Mouse (Mus musculus) MEL (cell line): Measurements from ENCODE around the gene Cct6b. TPM values are rescaled to one million over a fixed set of nuclear protein-coding genes. Genes with fewer than 3 reads are reported as not detected.

ENCODE experiments used
- DNase-seq: peaks from one replicate; pipeline ENCODE4 v3.0.0; 2011; ENCODE audit warnings: low read depth, low spot score
- H3K27ac ChIP-seq: 2 replicates; pipeline ENCODE4 v1.5.1; 2012; ENCODE audit warnings: low read depth, mild to moderate bottlenecking, control low read depth, low read length, moderate library complexity; ENCODE audit not compliant: control insufficient read depth
- H3K27me3 ChIP-seq, 2 experiments: fragments of 150-350 bp in 1 of 2; sonication (generic) in 1 of 2; 2 replicates each; pipeline ENCODE4 v1.6.1; 2012; ENCODE audit warnings: low read length in 2 of 2, mild to moderate bottlenecking in 2 of 2, improper control_type of control experiment in 1 of 2, moderate library complexity in 1 of 2; ENCODE audit not compliant: insufficient read depth in 2 of 2, control insufficient read depth in 1 of 2
- H3K36me3 ChIP-seq, 2 experiments: 2 replicates each; pipeline ENCODE4 v1.6.1; 2012 to 2014; ENCODE audit warnings: low read length in 2 of 2, improper control_type of control experiment in 1 of 2, inconsistent platforms in 1 of 2, mild to moderate bottlenecking in 1 of 2; ENCODE audit not compliant: insufficient read depth in 2 of 2, control insufficient read depth in 1 of 2
- H3K4me1 ChIP-seq, 2 experiments: fragments of 150-350 bp in 1 of 2; sonication (generic) in 1 of 2; 2 replicates each; pipeline ENCODE4 v1.6.1; 2012; ENCODE audit warnings: low read length in 2 of 2, improper control_type of control experiment in 1 of 2, mild to moderate bottlenecking in 1 of 2; ENCODE audit not compliant: insufficient read depth in 2 of 2, control insufficient read depth in 1 of 2
- H3K4me3 ChIP-seq, 2 experiments: fragments of 150-350 bp in 1 of 2; sonication (generic) in 1 of 2; 2 replicates each; pipeline ENCODE4 v1.5.1; 2012; ENCODE audit warnings: low read depth in 2 of 2, low read length in 2 of 2, mild to moderate bottlenecking in 2 of 2, moderate library complexity in 2 of 2, control low read depth in 1 of 2, improper control_type of control experiment in 1 of 2; ENCODE audit not compliant: control insufficient read depth in 1 of 2, insufficient read depth in 1 of 2
- H3K79me2 ChIP-seq: 2 replicates; pipeline ENCODE4 v1.6.1; 2012; ENCODE audit warnings: mild to moderate bottlenecking, low read length, moderate library complexity; ENCODE audit not compliant: control insufficient read depth, poor library complexity, insufficient read depth
- H3K9ac ChIP-seq: 2 replicates; pipeline ENCODE4 v1.6.1; 2012; ENCODE audit warnings: low read depth, mild to moderate bottlenecking, control low read depth, low read length, moderate library complexity; ENCODE audit not compliant: control insufficient read depth, poor library complexity, severe bottlenecking
- H3K9me3 ChIP-seq: fragments of 150-350 bp; sonication (generic); replicated peaks from 2 replicates; pipeline ENCODE4 v1.6.1; 2012; ENCODE audit warnings: mild to moderate bottlenecking, low read length, improper control_type of control experiment, moderate library complexity; ENCODE audit not compliant: insufficient read depth
- CHD1 ChIP-seq: IDR thresholded peaks from 2 replicates; pipeline ENCODE4 v1.6.1; 2012; ENCODE audit warnings: low read depth, mild to moderate bottlenecking, inconsistent platforms, low read length, improper control_type of control experiment
- CHD2 ChIP-seq: IDR thresholded peaks from 2 replicates; pipeline ENCODE4 v1.6.1; 2011; ENCODE audit warnings: low read length, improper control_type of control experiment
- E2F4 ChIP-seq: IDR thresholded peaks from 2 replicates; pipeline ENCODE4 v1.6.1; 2011; ENCODE audit warnings: low read depth, low read length, improper control_type of control experiment, borderline replicate concordance
- ELF1 ChIP-seq: IDR thresholded peaks from 2 replicates; pipeline ENCODE4 v1.6.1; 2014; ENCODE audit warnings: low read depth, mild to moderate bottlenecking, inconsistent platforms, low read length, improper control_type of control experiment, moderate library complexity
- ETS1 ChIP-seq: IDR thresholded peaks from 2 replicates; pipeline ENCODE4 v1.6.1; 2012; ENCODE audit warnings: low read depth, mild to moderate bottlenecking, inconsistent platforms, low read length, improper control_type of control experiment, moderate library complexity
- HCFC1 ChIP-seq: IDR thresholded peaks from 2 replicates; pipeline ENCODE4 v1.6.1; 2012; ENCODE audit warnings: low read depth, mild to moderate bottlenecking, inconsistent platforms, low read length, improper control_type of control experiment, moderate library complexity
- JUND ChIP-seq: IDR thresholded peaks from 2 replicates; pipeline ENCODE4 v1.6.1; 2011; ENCODE audit warnings: low read depth, mild to moderate bottlenecking, improper control_type of control experiment, low read length
- KAT2A ChIP-seq: conservative IDR thresholded peaks from 2 replicates; pipeline ENCODE4 v1.6.1; 2012; ENCODE audit warnings: low read depth, low read length, improper control_type of control experiment, inconsistent platforms
- MAX ChIP-seq: IDR thresholded peaks from 2 replicates; pipeline ENCODE4 v1.6.1; 2011; ENCODE audit warnings: low read length, improper control_type of control experiment
- MAZ ChIP-seq: IDR thresholded peaks from 2 replicates; pipeline ENCODE4 v1.6.1; 2012; ENCODE audit warnings: low read depth, mild to moderate bottlenecking, inconsistent platforms, low read length, improper control_type of control experiment
- MXI1 ChIP-seq: IDR thresholded peaks from 2 replicates; pipeline ENCODE4 v1.6.1; 2011; ENCODE audit warnings: mild to moderate bottlenecking, low read depth, low read length, improper control_type of control experiment
- MYB ChIP-seq: IDR thresholded peaks from 2 replicates; pipeline ENCODE4 v1.6.1; 2011; ENCODE audit warnings: mild to moderate bottlenecking, low read depth, low read length, improper control_type of control experiment
- NRF1 ChIP-seq: IDR thresholded peaks from 2 replicates; pipeline ENCODE4 v1.6.1; 2014; ENCODE audit warnings: low read depth, mild to moderate bottlenecking, inconsistent platforms, low read length, improper control_type of control experiment, moderate library complexity; ENCODE audit not compliant: poor library complexity, insufficient read depth, severe bottlenecking
- POLR2AphosphoS2 ChIP-seq: IDR thresholded peaks from 2 replicates; pipeline ENCODE4 v1.6.1; 2011; ENCODE audit warnings: low read length, improper control_type of control experiment
- RAD21 ChIP-seq: IDR thresholded peaks from 2 replicates; pipeline ENCODE4 v1.6.1; 2011; ENCODE audit warnings: mild to moderate bottlenecking, low read depth, low read length, improper control_type of control experiment
- SIN3A ChIP-seq: IDR thresholded peaks from 2 replicates; pipeline ENCODE4 v1.6.1; 2012; ENCODE audit warnings: low read length, improper control_type of control experiment, inconsistent platforms
- TBP ChIP-seq: IDR thresholded peaks from 2 replicates; pipeline ENCODE4 v1.8.0; 2011; ENCODE audit warnings: low read depth, low read length, improper control_type of control experiment
- USF1 ChIP-seq: IDR thresholded peaks from 2 replicates; pipeline ENCODE4 v1.6.1; 2014; ENCODE audit warnings: low read depth, mild to moderate bottlenecking, inconsistent platforms, low read length, improper control_type of control experiment, moderate library complexity
- USF2 ChIP-seq, 2 experiments: IDR thresholded peaks; 2 replicates each; pipeline ENCODE4 v1.6.1; 2011 to 2012; ENCODE audit warnings: improper control_type of control experiment in 2 of 2, low read length in 2 of 2, borderline replicate concordance in 1 of 2, inconsistent platforms in 1 of 2, low read depth in 1 of 2, mild to moderate bottlenecking in 1 of 2; ENCODE audit not compliant: insufficient read depth in 1 of 2
- ZC3H11A ChIP-seq: IDR thresholded peaks from 2 replicates; pipeline ENCODE4 v1.6.1; 2012; ENCODE audit warnings: low read depth, mild to moderate bottlenecking, inconsistent platforms, low read length, improper control_type of control experiment
- ZMIZ1 ChIP-seq: IDR thresholded peaks from 2 replicates; pipeline ENCODE4 v1.6.1; 2012; ENCODE audit warnings: low read depth, mild to moderate bottlenecking, inconsistent platforms, low read length, improper control_type of control experiment, moderate library complexity
- ZNF384 ChIP-seq: IDR thresholded peaks from 2 replicates; pipeline ENCODE4 v1.6.1; 2012; ENCODE audit warnings: low read depth, mild to moderate bottlenecking, inconsistent platforms, low read length, improper control_type of control experiment
- polyA plus RNA-seq, 2 experiments: library from polyadenylated mRNA; stranded (reverse) in 1 of 2; unstranded in 1 of 2; fragments of >175 nt in 1 of 2; fragments of >200 nt in 1 of 2; gene quantifications; 2 replicates each; pipeline versions ENCODE4 v1.2.1 to v1.2.4; 2012; ENCODE audit warnings: low replicate concordance in 2 of 2, low read depth in 1 of 2; ENCODE audit not compliant: insufficient read length in 2 of 2, insufficient read depth in 1 of 2, missing spikeins in 1 of 2
- total RNA-seq: library from RNA; depleted of rRNA; stranded (reverse); fragments of 300-350 nt; gene quantifications from 2 replicates; pipeline ENCODE4 v1.2.3, GENCODE M21; 2012

Gene Cct6b
- total and polyA plus RNA-seq, 3 experiments, result 0.21 to 0.31 TPM; not detected in 1

GRCm38 (mm10) chr11:82783453-82783852 is 19.3 kb upstream of the Cct6b start:
- Histone ChIP-seq H3K9me3 (no peaks in the 10 kb centered on the region), H3K4me1 (peaks cover 16 to 17% of the 10 kb centered on the region in 2 experiments; a peak in 3 of 4 replicates), H3K36me3 (peaks cover 23 to 34% of the 10 kb centered on the region in 2 experiments), H3K27me3 (no peaks in the 10 kb centered on the region), H3K27ac (no peak overlapping the region), H3K9ac (no peak overlapping the region)
- DNase-seq, result no peak
- TF ChIP-seq E2F4 (no peak), CHD1 (no peak), KAT2A (no peak), ZMIZ1 (no peak)
- TF ChIP-seq, all 39 proteins: peak for 0
- no peak overlapping the region for H3K4me3 ChIP-seq
- H3K79me2 ChIP-seq, result peaks cover 34% of the 10 kb centered on the region

- peaks cover 16 to 34% of the 10 kb centered on the region in 2 experiments for H3K36me3 ChIP-seq
- H3K9me3 ChIP-seq, result no peaks in the 10 kb centered on the region
- peaks cover 34% of the 10 kb centered on the region for H3K79me2 ChIP-seq
- peak overlapping the region; percentile 95 for H3K9ac ChIP-seq
- no peaks in the 10 kb centered on the region for H3K27me3 ChIP-seq
- peak overlapping the region; percentile 76; the same call in 1 of the 2 replicates for H3K27ac ChIP-seq
- TF ChIP-seq CHD1 (0 out of 2 replicates have a peak, but pooled peaks have one; percentile 77), ZC3H11A (no peak)
- peaks cover 16 to 17% of the 10 kb centered on the region in 2 experiments; a peak in 3 of 4 replicates for H3K4me1 ChIP-seq
- H3K4me3 ChIP-seq, result peak overlapping the region; percentile 78 to 97
- DNase-seq, result no peak
These were observed 18.1 kb upstream of the Cct6b start for GRCm38 (mm10) chr11:82782197-82782596.

DNA sequence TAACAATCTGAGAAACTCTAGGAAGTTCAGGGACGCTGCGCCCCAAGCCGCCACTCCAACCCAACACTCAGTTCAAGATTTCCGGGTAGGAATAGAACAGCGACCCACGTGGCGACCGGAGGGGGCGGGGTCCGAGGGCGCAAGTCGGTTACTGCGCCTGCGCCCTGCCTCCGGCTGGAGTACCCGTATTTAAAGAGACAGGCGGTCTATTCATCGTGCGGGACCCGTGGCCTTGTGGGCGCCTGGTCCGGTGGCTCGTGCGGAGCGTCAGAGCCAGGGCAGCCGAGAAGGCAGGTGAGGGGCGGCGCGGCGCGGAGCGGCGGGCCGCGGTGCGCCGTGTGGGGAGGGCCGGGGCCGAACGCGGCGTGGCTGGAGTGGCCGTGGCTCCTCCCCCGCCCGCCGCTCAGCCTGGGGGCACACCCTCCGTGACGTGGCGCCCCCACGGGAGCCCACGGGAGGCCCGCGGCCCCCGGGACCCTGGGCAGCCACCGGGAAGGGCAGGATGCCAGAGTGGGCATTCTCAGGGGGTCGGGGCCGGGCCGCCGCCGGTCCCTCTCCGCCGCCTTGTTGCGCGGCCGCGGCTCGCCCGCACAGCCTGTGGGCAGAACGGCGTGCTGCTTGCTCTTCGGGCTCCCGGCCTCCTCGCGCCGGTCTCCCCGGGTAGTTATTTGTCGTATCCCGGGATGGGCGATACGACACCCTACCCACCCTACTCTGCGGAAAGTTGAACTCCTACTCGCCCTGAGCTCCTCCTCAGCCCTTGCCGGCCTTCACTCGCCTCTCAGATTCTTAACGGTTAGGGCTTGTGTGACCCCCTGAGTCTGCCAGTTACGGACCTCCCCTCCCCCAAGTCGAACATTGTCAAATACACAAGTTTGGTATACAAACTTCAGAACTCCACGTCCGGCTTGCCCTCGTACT is 17.1 kb upstream of the Cct6b start, which contains the start of gene Lig3:
Lig3 (plus strand) TSS at position 126 of the 921 bp plus-strand sequence.
- Histone ChIP-seq H3K27ac (peak within 1 kb of the TSS; percentile 79), H3K27me3 (no peaks in the 10 kb centered on the region), H3K9ac (peak within 1 kb of the TSS; percentile 95), H3K36me3 (peaks cover 13 to 34% of the 10 kb centered on the region in 2 experiments), H3K4me3 (peak within 1 kb of the TSS; percentile 78 to 97), H3K4me1 (peaks cover 16 to 17% of the 10 kb centered on the region in 2 experiments; a peak in 3 of 4 replicates), H3K9me3 (no peaks in the 10 kb centered on the region), H3K79me2 (peaks cover 34% of the 10 kb centered on the region)
- peak; percentile 98 for DNase-seq
- TF ChIP-seq E2F4 (no peak), MAZ (peak; percentile 66; the same call in 1 of the 2 replicates), TBP (peak; percentile 89), JUND (no peak), POLR2AphosphoS2 (peak; percentile 86; the same call in 1 of the 2 replicates), RAD21 (no peak), CHD2 (peak; percentile 51), ETS1 (no peak), MYB (peak; percentile 69), USF1 (peak; percentile 94), SIN3A (peak; percentile 99), USF2 (IDR thresholded peaks at IDR 0.05; ENCODE audit: borderline replicate concordance in 1 of 2, insufficient read depth in 1 of 2, low read depth in 1 of 2, low read length in 2 of 2) (peak in 1 of 2 experiments; percentile 61; a peak in 2 of 4 replicates), ZNF384 (no peak), MXI1 (peak; percentile 100), HCFC1 (peak; percentile 88), NRF1 (peak; percentile 87), ZMIZ1 (peak; percentile 82), ELF1 (peak; percentile 95), CHD1 (no peak), MAX (peak; percentile 98)
